Mouse (Mus musculus): ENCODE results near the gene Mgarp. TPM values are rescaled to one million over a fixed set of nuclear protein-coding genes. Genes with fewer than 3 reads are reported as not detected.

Mgarp gene
- polyA plus RNA-seq, 1 experiment from 2014 or later, result 0.50 TPM

DNA sequence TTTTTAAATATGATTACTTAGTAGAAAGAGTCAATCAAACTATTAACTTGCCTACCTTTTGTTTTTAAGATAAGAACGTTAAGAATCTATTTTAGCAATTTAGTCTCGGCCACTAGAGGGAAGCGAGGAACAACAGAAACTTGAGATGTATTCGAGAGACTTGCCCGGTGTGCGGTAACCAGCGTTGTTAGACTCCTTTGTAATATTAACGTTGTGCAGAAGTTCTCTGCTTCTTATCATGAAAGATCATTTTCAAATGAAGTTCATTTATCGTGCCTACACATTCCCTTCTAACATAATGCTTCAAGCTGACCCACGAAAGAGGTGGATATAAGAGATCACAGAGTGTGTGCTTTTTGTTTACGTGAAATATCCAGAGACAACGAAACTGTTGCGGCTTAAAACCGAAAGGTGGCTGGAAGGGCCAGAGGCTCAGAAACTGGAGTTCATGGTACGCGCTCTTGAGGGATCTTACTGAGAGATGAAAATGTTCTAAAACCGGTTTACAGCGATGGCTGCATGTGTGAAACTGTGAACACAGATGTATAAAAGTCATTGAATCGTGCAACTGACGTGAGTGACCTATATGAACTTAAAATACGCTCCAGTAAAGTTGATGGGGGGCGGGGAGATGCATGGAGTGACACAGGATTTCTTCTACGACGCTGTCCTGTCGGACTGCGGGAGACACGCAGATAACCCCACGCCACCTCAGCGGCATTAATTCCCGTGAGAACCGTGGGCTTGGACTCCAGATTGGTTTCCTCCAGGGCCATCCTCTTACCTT lies 18.5 kb downstream of the Mgarp start:
- H3K4me3 ChIP-seq, result peak overlapping the region; percentile 12; the same call in 1 of the 2 replicates
- ATAC-seq (replicated peaks), result no peak
- 46% methylated on average over 31 of the region's 31 CpGs for WGBS

DNA sequence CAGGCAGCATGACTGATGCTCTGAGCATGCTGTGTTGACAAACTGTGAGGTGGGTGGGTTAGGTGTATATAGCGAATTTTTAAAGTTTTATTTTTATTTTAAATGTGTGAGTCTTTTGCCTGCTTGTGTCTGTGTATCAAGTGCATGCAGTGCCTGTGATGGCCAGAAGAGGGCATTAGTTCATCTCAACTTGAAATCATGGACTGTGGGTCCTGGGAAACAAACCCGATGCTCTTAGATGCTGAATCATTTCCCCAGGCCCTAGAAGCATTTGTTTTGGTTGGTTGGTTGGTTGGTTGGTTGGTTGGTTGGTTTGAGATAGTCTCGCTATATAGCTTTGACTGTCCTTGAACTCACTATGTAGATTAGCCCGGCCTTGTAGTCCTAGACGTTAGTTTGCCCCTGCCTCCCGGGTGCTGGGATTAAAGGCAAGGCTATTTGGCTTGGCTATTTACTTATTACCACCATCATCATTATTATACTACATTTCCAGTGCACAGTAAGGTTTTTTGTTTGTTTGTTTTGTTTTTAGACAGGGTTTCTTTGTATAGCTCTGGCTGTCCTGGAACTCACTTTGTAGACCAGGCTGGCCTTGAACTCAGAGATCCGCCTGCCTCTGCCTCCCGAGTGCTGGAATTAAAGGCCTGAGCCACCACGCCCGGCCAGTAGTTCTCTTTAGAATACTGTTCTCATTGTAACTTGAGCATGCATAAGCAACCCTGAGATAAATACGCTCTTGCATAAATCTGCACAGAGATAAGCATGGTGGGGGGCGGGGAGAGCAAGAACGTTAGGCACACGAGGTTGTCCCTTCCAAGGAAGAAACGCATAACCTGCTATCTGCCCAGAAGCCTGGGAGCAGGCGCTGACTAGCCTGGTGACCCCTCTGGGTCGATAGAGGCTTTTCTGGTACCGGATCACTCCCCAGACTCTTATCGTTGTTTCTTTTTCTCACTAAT lies 21.0 kb downstream of the Mgarp start:
- H3K9me3 ChIP-seq, result no peaks in the 10 kb centered on the region
- H3K27me3 ChIP-seq, result no peaks in the 10 kb centered on the region
- WGBS, result 85% methylated on average over 19 of the region's 19 CpGs
- H3K4me1 ChIP-seq, result peaks cover 5% of the 10 kb centered on the region; the same call in 1 of the 2 replicates
- no peak overlapping the region for H3K27ac ChIP-seq (replicated peaks)
- H3K4me2 ChIP-seq (replicated peaks), result no peak overlapping the region
- H3K9ac ChIP-seq (replicated peaks), result no peak overlapping the region
- no peak overlapping the region for H3K4me3 ChIP-seq
- ATAC-seq (replicated peaks), result no peak
- no peaks in the 10 kb centered on the region for H3K36me3 ChIP-seq

More for the DNA sequence above, 18.5 kb downstream of the Mgarp start:
- peak overlapping the region; percentile 23 for H3K4me2 ChIP-seq (replicated peaks)
- H3K9ac ChIP-seq (replicated peaks), result no peak overlapping the region
- H3K27me3 ChIP-seq, result no peaks in the 10 kb centered on the region
- no peak overlapping the region for H3K27ac ChIP-seq (replicated peaks)
- peaks cover 5% of the 10 kb centered on the region; the same call in 1 of the 2 replicates for H3K4me1 ChIP-seq
- no peaks in the 10 kb centered on the region for H3K36me3 ChIP-seq
- no peaks in the 10 kb centered on the region for H3K9me3 ChIP-seq

DNA sequence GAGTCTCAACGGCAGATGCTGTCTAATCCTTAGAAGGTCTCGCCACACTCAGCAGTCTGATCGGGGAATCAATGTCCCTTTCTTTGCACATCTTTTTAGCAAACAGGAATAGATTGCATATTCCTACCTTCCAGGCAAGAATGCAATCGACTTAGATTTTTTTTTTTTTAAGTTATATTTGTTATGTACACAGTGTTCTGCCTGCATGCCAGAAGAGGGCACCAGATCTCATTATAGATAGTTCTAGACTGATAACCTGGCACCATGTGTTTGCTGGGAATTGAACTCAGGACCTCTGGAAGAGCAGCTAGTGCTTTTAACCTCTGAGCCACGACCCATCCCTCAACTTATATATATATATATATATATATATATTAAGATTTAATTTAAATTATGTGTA lies 23.0 kb downstream of the Mgarp start:
- H3K27ac ChIP-seq (replicated peaks), result no peak overlapping the region
- peaks cover 5% of the 10 kb centered on the region; the same call in 1 of the 2 replicates for H3K4me1 ChIP-seq
- H3K9me3 ChIP-seq, result no peaks in the 10 kb centered on the region
- no peak overlapping the region for H3K9ac ChIP-seq (replicated peaks)
- no peaks in the 10 kb centered on the region for H3K27me3 ChIP-seq
- no peaks in the 10 kb centered on the region for H3K36me3 ChIP-seq
- H3K4me2 ChIP-seq (replicated peaks), result no peak overlapping the region
- no peak for ATAC-seq (replicated peaks)
- H3K4me3 ChIP-seq, result no peak overlapping the region
- 74% methylated on average over 5 of the region's 5 CpGs for WGBS

DNA sequence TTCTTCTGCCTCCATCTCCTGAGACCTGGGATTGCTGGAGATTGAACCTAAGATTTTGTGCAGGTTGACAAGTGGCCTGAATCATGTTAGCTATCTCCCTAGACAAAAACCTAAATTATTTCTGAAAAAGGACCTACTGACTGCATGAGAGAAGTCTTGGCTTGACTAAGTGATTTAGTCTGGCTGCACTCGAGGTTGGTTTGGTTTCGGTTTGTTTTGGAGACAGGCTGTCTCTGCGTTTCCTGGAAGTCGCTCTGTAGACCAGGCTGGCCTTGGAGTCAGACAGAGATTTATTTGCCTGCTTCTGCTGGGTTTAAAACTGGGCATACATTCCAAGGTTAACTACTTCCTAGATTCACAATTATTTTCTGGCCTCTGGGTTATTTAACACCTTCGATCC lies 23.7 kb downstream of the Mgarp start:
- ATAC-seq (replicated peaks), result no peak
- H3K27ac ChIP-seq (replicated peaks), result no peak overlapping the region
- H3K4me1 ChIP-seq, result no peaks in the 10 kb centered on the region
- H3K36me3 ChIP-seq, result no peaks in the 10 kb centered on the region
- H3K27me3 ChIP-seq, result no peaks in the 10 kb centered on the region
- no peak overlapping the region for H3K4me2 ChIP-seq (replicated peaks)
- no peak overlapping the region for H3K4me3 ChIP-seq
- H3K9ac ChIP-seq (replicated peaks), result no peak overlapping the region
- 81% methylated on average over 5 of the region's 5 CpGs for WGBS
- no peaks in the 10 kb centered on the region for H3K9me3 ChIP-seq

DNA sequence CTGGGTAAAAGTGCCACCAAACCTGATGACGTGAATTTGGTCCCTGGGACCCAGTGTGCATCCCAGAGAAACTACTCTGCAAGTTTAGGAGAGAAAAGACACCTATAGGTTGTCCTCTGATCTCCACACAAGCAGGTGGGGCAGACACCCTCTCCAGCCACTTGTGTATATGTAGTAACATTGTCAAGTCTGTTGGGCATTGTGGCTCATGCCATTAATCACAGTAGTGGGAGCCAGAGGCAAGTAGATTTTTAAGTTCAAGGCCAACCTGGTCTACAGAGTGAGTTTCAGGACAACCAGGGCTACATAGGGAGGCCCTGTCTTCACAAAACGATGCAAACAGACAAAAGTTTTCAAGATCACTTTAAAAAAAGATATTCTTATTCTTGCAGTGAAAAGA lies 24.7 kb downstream of the Mgarp start:
- 59% methylated on average over 2 of the region's 2 CpGs for WGBS
- H3K27ac ChIP-seq (replicated peaks), result no peak overlapping the region

DNA sequence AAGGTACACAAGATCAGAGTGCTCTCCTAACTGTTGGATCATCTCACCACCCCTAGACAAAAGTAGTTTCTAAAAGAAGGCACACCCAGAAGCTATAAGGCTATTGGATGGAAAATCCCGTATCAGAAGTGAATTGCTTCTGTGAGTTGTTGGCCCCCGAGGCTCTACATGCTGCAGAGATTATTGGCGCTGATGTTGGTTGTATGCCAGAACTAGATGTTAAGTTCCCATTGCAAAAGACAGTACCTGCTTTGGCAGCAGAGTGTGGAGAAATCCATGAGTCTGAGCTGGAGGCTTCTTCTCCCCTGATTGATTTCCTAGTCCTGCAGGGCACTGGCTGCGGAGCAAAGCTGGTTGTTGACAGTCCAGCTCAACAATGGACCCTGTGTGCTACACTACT lies 28.5 kb downstream of the Mgarp start:
- Histone ChIP-seq H3K27me3 (peaks cover 3% of the 10 kb centered on the region; the same call in 1 of the 2 replicates), H3K9me3 (no peaks in the 10 kb centered on the region), H3K9ac (replicated peaks) (no peak overlapping the region), H3K36me3 (no peaks in the 10 kb centered on the region), H3K4me3 (no peak overlapping the region), H3K4me1 (peaks cover 12% of the 10 kb centered on the region), H3K27ac (replicated peaks) (no peak overlapping the region), H3K4me2 (replicated peaks) (no peak overlapping the region)
- no peak for ATAC-seq (replicated peaks)
- WGBS, result 78% methylated on average over 4 of the region's 4 CpGs

More for the DNA sequence above, 24.7 kb downstream of the Mgarp start:
- no peaks in the 10 kb centered on the region for H3K36me3 ChIP-seq
- no peak for ATAC-seq (replicated peaks)
- no peaks in the 10 kb centered on the region for H3K27me3 ChIP-seq
- no peaks in the 10 kb centered on the region for H3K4me1 ChIP-seq
- H3K9ac ChIP-seq (replicated peaks), result no peak overlapping the region
- no peaks in the 10 kb centered on the region for H3K9me3 ChIP-seq
- no peak overlapping the region for H3K4me3 ChIP-seq
- H3K4me2 ChIP-seq (replicated peaks), result no peak overlapping the region

DNA sequence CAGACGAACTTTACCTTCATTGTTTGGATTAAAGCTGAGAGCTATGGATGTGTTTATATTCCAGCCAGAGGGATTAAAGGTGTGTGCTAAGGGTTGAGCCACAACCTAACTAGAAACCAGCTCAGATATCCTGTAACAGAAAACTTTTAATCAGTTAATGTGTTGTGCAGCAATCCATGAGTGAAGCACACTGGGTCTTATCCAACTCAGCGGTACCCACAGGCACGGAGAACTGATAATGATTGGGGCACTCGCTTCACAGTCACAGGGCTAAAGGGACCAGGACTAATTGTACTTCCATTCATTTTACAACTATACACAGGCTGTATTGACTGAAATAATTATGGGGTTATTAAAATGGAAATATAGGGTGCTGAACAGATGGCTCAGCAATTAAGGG lies 29.6 kb downstream of the Mgarp start:
- peaks cover 3% of the 10 kb centered on the region; the same call in 1 of the 2 replicates for H3K27me3 ChIP-seq
- ATAC-seq (replicated peaks), result no peak
- no peak overlapping the region for H3K4me3 ChIP-seq
- WGBS, result 46% methylated on average over 4 of the region's 4 CpGs
- no peak overlapping the region for H3K4me2 ChIP-seq (replicated peaks)
- no peaks in the 10 kb centered on the region for H3K36me3 ChIP-seq
- peaks cover 12% of the 10 kb centered on the region for H3K4me1 ChIP-seq
- H3K9me3 ChIP-seq, result no peaks in the 10 kb centered on the region
- H3K27ac ChIP-seq (replicated peaks), result no peak overlapping the region
- no peak overlapping the region for H3K9ac ChIP-seq (replicated peaks)

DNA sequence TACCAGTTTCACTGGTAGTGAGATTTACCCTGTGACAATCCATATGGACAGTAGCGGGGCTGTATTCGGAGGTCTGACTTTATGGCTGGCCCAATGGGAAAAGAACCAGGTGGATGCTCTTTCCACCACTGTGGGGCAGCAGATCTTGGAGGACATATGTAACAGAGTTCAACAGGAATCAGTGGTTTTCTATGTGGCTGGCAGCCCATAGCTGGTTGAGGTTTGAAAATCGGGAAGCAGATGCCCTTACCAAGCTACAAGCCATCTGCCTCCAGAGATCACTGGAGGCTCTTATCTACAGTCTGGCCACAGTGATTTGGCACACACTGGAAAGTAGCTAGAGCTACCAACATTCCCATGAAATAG lies 31.0 kb downstream of the Mgarp start:
- ATAC-seq (replicated peaks), result no peak
- H3K27me3 ChIP-seq, result peaks cover 11% of the 10 kb centered on the region; the same call in 1 of the 2 replicates
- WGBS, result 5% methylated on average over 3 of the region's 3 CpGs
- peak overlapping the region; percentile 50 for H3K9ac ChIP-seq (replicated peaks)
- H3K4me3 ChIP-seq, result peak overlapping the region; percentile 41
- peaks cover 12% of the 10 kb centered on the region for H3K4me1 ChIP-seq
- H3K27ac ChIP-seq (replicated peaks), result 0 out of 2 replicates have a peak overlapping the region, but pooled peaks have one; percentile 32
- H3K9me3 ChIP-seq, result no peaks in the 10 kb centered on the region
- peak overlapping the region; percentile 76 for H3K4me2 ChIP-seq (replicated peaks)
- no peaks in the 10 kb centered on the region for H3K36me3 ChIP-seq

DNA sequence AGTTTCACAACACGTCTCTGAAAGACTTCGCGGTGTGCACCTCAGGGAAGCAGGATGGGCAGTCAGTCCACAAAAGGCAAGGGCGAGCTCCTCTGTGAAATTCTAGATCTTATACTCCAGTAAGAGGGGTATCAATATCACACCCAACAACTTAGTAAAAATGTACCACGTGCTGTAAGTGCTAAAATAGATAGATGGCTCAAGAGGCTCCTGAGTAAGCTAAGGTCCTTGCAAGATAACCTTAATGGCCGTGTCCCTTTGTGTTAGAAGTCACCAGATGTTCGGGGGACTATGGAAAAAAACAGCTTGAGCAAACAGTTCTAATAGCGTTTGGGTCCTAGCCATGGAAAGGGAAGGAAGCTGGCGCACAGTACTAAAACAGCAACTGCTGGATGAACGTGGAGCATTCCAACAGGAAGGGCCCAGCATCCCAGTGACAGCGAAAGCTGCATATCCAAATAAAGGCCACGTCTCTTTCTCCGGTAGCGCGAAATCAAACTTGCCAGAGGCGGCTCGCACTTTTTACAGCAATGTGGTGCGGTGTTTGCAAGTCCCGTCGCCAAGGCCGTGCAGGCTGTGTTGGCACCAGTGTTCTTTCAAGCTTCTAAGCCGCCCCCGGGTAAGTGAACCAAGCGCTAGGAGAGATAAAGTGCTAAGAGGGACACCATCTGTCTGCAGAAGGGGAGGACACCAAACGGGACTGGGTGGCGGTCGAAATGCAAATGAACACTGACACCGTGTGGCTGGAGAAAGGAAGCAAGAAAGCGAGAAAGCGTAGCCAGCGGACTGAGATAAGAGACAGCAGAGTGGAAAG lies 31.6 kb downstream of the Mgarp start:
- peak; percentile 94 for ATAC-seq (replicated peaks)
- Histone ChIP-seq H3K27me3 (peaks cover 13% of the 10 kb centered on the region; the same call in 1 of the 2 replicates), H3K9ac (replicated peaks) (peak overlapping the region; percentile 50), H3K4me2 (replicated peaks) (peak overlapping the region; percentile 76), H3K4me3 (peak overlapping the region; percentile 41), H3K27ac (replicated peaks) (peak overlapping the region; percentile 32), H3K9me3 (no peaks in the 10 kb centered on the region), H3K36me3 (no peaks in the 10 kb centered on the region), H3K4me1 (peaks cover 12% of the 10 kb centered on the region)
- 7% methylated on average over 31 of the region's 31 CpGs for WGBS

DNA sequence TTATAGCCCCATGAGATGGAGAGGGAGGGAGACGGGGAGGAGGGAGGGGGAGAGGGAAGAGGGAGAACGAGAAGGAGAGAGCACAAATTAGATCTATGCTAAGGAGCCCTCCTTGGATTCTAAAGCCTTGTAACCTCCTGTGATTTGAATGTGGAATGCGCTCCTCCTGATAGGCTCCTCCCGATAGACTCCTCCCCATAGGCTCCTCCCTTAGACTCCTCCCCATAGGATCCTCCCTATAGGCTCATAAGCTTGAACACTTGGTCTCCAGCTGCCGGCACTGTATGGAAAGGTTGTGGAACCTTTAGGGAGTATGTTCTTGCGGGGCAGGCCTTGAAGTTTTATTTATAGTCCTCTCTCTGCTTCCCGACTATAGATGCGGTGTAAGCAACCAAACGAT lies 35.5 kb downstream of the Mgarp start:
- H3K27ac ChIP-seq (replicated peaks), result no peak overlapping the region
- no peaks in the 10 kb centered on the region for H3K9me3 ChIP-seq
- 27% methylated on average over 9 of the region's 9 CpGs for WGBS
- no peak overlapping the region for H3K4me3 ChIP-seq
- ATAC-seq (replicated peaks), result no peak
- H3K4me2 ChIP-seq (replicated peaks), result no peak overlapping the region
- no peak overlapping the region for H3K9ac ChIP-seq (replicated peaks)
- H3K36me3 ChIP-seq, result no peaks in the 10 kb centered on the region
- peaks cover 20% of the 10 kb centered on the region for H3K4me1 ChIP-seq
- H3K27me3 ChIP-seq, result peaks cover 27% of the 10 kb centered on the region

DNA sequence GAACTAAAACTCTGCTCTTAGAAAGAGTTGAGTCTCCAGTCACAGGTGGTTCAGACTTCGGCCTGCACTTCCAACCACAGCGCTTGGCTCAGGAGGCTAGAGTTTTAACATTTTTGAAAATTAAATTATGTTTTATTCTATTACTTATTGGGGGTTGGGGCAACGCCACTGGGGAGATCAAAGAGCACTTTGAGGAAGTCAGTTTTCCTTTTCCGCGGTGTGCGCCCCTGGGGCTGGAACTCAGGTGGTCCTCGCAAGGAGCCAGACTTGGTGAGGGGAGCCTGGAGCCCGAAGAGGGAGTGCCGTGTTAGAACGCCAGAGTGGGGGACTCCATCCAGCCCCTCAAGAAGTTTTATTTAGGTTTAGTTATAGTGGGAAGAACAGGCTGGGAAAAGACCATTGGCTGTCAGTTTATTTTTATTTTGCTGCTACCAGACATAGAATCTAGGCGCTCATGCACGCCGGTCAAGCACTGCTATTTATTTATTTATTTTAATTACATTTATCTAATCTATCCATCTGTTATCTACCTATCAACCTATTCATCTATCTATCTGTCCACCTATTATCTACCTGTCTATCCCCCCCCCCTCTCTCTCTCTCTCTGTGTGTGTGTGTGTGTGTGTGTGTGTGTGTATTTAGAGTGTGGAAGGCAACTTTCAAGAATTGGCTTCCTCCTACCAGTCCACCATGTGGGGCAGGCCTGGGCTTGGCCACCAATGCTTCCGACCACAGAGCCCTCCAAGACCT lies 36.8 kb downstream of the Mgarp start:
- H3K4me2 ChIP-seq (replicated peaks), result no peak overlapping the region
- H3K9ac ChIP-seq (replicated peaks), result no peak overlapping the region
- H3K27ac ChIP-seq (replicated peaks), result no peak overlapping the region
- ATAC-seq (replicated peaks), result no peak
- peak overlapping the region; percentile 40 for H3K4me3 ChIP-seq
- H3K36me3 ChIP-seq, result no peaks in the 10 kb centered on the region
- H3K27me3 ChIP-seq, result peaks cover 27% of the 10 kb centered on the region
- H3K9me3 ChIP-seq, result no peaks in the 10 kb centered on the region
- 38% methylated on average over 14 of the region's 14 CpGs for WGBS
- H3K4me1 ChIP-seq, result peaks cover 12% of the 10 kb centered on the region
